Mouse (Mus musculus): ENCODE results near the gene Ugt1a6a. TPM values are rescaled to one million over a fixed set of nuclear protein-coding genes. Genes with fewer than 3 reads are reported as not detected.
"Not testable (repeated sequence)": the region's sequence is repeated elsewhere in the genome, so short reads cannot be mapped to it uniquely, and the experiment has no call there.

The Ugt1a6a gene
- polyA plus RNA-seq, 1 experiment from 2014 or later, result 2.5 TPM

DNA sequence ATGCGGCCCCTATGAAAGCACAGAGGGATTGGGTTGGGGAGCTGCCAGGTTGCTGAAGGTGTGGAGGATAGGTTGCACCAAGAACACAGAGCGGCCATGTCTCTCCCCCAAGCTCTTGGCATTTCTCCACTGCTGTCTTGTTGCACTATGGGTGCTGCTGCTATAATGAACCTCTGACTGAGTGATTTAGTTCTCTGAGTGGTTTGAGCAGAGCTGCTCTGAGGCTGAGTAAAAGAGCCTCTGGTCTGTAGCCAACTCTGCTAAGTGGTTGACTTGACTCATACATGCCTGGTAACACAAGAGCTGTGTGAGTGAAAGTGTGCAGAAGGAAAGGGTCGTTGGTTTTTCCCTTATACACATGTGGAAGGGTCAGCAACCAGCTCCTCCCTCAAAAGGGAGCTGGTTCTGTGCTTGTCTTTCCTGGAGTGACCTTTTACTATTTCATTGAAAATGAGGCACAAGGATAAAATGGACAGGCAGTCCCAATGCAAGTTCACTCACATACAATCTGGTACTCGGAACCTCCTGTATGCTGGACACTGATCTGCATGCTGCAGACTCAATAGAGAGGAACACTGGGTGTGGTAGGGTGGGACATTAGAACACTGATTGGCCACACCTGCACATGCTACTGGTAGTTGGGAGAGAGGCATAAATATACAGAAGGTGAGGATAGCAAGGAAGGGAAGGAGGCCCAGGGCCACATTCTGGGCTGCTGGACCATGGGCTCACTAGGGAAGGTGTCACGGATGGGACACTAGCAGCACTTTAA lies 30.7 kb upstream of the Ugt1a6a start:
- H3K4me2 ChIP-seq (ENCODE audit: low read length); H3K27ac ChIP-seq (ENCODE audit: low read length); H3K4me1 ChIP-seq (ENCODE audit: control insufficient read depth, insufficient read depth, low read length); H3K27me3 ChIP-seq (ENCODE audit: control insufficient read depth, insufficient read depth, low read depth, low read length); H3K4me3 ChIP-seq (ENCODE audit: low read depth, low read length); H3K9me3 ChIP-seq (replicated peaks; ENCODE audit: control insufficient read depth, low read length, poor library complexity, severe bottlenecking); ATAC-seq; H3K9ac ChIP-seq (ENCODE audit: low read depth, low read length); H3K36me3 ChIP-seq (ENCODE audit: control insufficient read depth, insufficient read depth, low read length): not testable (repeated sequence)
- 89% methylated on average over 4 of the region's 5 CpGs for WGBS

DNA sequence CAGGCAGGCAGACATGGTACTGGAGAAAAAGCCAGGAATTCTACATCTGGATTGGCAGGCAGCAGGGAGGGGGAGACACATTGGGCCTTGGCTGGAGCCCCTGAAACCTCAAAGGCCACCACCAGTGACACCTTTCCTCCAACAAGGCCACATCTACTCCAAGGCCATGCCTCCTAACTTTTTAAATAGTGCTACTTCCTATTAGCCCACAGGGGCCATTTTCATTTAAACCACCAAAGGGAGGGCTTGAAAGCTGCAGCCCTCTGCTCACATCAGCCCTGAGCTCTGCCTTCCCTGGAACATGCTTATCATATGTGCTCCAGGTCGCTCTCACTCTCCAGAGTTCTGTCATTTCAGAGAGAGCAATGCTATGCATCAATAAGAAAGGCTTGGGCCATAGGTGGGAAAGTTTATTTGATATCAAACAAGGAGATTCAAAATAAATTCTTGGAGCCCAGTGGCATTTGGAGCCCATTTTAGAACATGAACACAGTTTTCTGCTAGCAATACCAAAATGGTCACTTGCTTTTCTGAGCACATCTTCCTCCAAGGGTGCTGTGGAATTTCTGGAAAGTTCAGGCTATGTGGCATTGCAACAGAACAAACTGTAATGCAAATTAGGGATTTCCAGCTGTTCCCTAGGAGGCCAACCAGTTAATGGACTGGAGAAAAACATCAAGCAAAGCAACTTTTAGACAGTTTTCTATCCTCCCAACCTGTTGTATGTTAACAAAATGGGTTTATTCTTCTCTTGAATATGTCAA lies 29.8 kb upstream of the Ugt1a6a start:
- H3K27ac ChIP-seq (ENCODE audit: low read length), result no peak overlapping the region
- no peaks in the 10 kb centered on the region for H3K36me3 ChIP-seq (ENCODE audit: control insufficient read depth, insufficient read depth, low read length)
- H3K4me2 ChIP-seq (ENCODE audit: low read length), result no peak overlapping the region
- no peak overlapping the region for H3K9ac ChIP-seq (ENCODE audit: low read depth, low read length)
- H3K27me3 ChIP-seq (ENCODE audit: control insufficient read depth, insufficient read depth, low read depth, low read length), result no peaks in the 10 kb centered on the region
- 87% methylated on average over 1 of the region's 1 CpGs for WGBS
- H3K4me3 ChIP-seq (ENCODE audit: low read depth, low read length), result no peak overlapping the region
- H3K9me3 ChIP-seq (replicated peaks; ENCODE audit: control insufficient read depth, low read length, poor library complexity, severe bottlenecking), result no peaks in the 10 kb centered on the region
- no peak for ATAC-seq
- H3K4me1 ChIP-seq (ENCODE audit: control insufficient read depth, insufficient read depth, low read length), result no peaks in the 10 kb centered on the region

DNA sequence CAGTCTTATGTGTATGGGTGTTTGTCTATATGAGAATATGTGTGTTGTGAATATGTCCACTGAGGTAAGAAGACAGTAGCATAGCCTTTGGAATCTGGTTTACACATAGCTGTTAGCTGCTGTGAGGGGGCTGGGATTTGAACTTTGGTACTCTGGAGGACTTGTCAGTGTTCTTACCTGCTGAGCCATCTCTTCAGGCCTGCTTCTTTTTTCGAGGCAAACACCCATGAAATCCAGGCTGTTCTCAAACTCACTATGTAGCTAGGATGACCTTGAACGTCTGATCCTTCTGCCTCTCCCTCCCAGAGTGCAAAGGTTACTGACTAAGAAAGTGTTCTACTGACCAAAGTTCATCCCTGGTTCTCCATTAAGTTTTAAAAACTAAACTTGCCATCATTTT lies 29.0 kb upstream of the Ugt1a6a start:
- Histone ChIP-seq H3K4me3 (ENCODE audit: low read depth, low read length) (no peak overlapping the region), H3K36me3 (ENCODE audit: control insufficient read depth, insufficient read depth, low read length) (no peaks in the 10 kb centered on the region), H3K9me3 (replicated peaks; ENCODE audit: control insufficient read depth, low read length, poor library complexity, severe bottlenecking) (no peaks in the 10 kb centered on the region), H3K27me3 (ENCODE audit: control insufficient read depth, insufficient read depth, low read depth, low read length) (no peaks in the 10 kb centered on the region), H3K9ac (ENCODE audit: low read depth, low read length) (no peak overlapping the region), H3K4me2 (ENCODE audit: low read length) (no peak overlapping the region), H3K4me1 (ENCODE audit: control insufficient read depth, insufficient read depth, low read length) (no peaks in the 10 kb centered on the region), H3K27ac (ENCODE audit: low read length) (no peak overlapping the region)
- WGBS, result 67% methylated on average over 2 of the region's 2 CpGs
- ATAC-seq, result no peak

DNA sequence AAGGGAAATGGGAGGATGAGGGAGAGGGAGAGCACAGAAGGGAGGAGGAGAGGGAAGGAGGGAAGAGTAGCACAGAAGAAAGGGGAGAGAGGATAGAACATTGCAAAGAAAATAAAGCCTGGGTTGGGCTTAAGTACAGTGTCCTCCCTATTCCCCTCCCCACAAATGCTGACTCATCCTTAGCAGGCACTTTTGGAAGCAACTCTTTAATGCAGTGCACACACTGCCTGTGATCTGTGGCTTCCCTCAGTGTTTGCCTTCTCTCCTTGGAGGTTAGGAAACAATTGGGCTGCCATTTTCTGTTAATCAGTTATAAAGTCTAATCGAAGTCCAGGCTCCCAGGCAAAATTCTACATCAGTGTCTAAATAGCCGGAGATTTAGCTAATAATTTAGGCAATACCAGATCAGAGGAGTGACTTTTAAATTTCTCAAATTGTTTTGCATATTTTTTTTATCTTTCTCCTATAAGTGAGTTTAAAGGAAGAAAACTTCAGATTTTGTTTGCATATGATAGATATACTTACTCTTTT lies 25.5 kb upstream of the Ugt1a6a start:
- H3K27me3 ChIP-seq (ENCODE audit: control insufficient read depth, insufficient read depth, low read depth, low read length); H3K4me2 ChIP-seq (ENCODE audit: low read length); H3K4me3 ChIP-seq (ENCODE audit: low read depth, low read length); ATAC-seq; H3K9me3 ChIP-seq (replicated peaks; ENCODE audit: control insufficient read depth, low read length, poor library complexity, severe bottlenecking); H3K4me1 ChIP-seq (ENCODE audit: control insufficient read depth, insufficient read depth, low read length); H3K9ac ChIP-seq (ENCODE audit: low read depth, low read length); H3K36me3 ChIP-seq (ENCODE audit: control insufficient read depth, insufficient read depth, low read length); H3K27ac ChIP-seq (ENCODE audit: low read length): not testable (repeated sequence)
- WGBS, result 89% methylated on average over 2 of the region's 2 CpGs

DNA sequence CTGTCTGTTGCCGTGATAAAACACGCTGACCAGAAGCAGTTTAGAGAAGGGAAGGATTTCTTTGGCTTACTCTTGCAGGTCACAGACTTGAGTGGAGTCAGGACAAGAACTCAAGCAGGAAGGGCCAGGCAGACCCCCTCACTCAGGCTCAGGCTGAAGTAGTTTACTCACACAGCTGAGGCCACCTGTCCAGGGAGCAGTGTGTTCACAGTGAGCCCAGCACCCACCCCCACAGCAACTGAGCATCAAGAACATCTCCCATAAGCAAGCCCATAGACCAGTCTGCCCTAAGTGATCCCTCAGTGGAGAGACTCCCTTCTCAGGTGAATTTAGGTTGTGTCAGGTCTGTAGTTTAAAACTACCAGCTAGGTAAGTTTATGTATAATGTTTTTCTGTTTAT lies 25.0 kb upstream of the Ugt1a6a start:
- WGBS, result 82% methylated on average over 2 of the region's 2 CpGs

DNA sequence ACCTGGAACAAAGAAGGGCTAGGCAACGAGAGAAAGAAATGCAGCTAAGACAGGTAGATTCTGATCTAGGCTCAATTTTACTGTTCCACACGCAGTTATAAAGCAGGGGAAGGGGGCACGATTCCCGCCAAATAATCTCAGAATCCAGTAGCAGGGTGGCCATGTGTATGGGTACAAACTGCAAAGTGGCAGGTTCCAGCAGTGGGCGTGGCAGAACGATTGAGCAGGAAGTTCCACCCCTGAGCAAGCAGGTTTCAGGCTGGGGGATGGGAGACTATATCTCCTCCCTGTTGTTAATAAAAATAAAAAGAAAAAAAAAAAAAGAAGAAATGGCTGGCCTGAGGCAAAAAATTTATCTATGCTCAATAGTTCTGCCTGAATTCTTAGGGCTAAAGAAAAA lies 21.8 kb upstream of the Ugt1a6a start:
- ATAC-seq, result not testable (repeated sequence)
- 95% methylated on average over 6 of the region's 6 CpGs for WGBS

More for the DNA sequence above, 25.0 kb upstream of the Ugt1a6a start:
- not testable (repeated sequence) for H3K9me3 ChIP-seq (replicated peaks; ENCODE audit: control insufficient read depth, low read length, poor library complexity, severe bottlenecking); H3K36me3 ChIP-seq (ENCODE audit: control insufficient read depth, insufficient read depth, low read length); H3K27me3 ChIP-seq (ENCODE audit: control insufficient read depth, insufficient read depth, low read depth, low read length); H3K4me1 ChIP-seq (ENCODE audit: control insufficient read depth, insufficient read depth, low read length); H3K27ac ChIP-seq (ENCODE audit: low read length); H3K4me3 ChIP-seq (ENCODE audit: low read depth, low read length); ATAC-seq; H3K9ac ChIP-seq (ENCODE audit: low read depth, low read length); H3K4me2 ChIP-seq (ENCODE audit: low read length)

DNA sequence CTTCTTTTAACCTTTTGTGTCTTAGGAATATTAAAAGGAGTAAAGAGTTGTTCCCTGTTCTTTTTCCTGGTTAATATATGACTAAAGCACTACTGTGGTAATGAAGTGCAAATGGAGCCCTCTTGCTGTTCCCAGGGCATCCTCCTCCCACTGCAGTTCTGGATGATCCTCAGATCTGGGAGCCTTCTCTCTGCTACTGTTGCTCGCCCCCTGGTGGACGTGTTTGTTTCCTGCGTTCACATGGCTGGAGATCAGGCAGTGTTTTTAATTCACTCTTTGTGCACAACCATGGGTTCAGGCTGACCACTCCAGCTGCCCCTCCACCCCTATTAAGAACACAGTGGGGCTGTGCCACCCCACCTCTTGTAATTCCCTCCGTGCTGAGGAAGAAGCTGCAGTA lies 14.1 kb upstream of the Ugt1a6a start:
- H3K9ac ChIP-seq (ENCODE audit: low read depth, low read length); H3K27ac ChIP-seq (ENCODE audit: low read length); H3K4me1 ChIP-seq (ENCODE audit: control insufficient read depth, insufficient read depth, low read length); H3K9me3 ChIP-seq (replicated peaks; ENCODE audit: control insufficient read depth, low read length, poor library complexity, severe bottlenecking); H3K36me3 ChIP-seq (ENCODE audit: control insufficient read depth, insufficient read depth, low read length); H3K4me2 ChIP-seq (ENCODE audit: low read length); H3K4me3 ChIP-seq (ENCODE audit: low read depth, low read length); H3K27me3 ChIP-seq (ENCODE audit: control insufficient read depth, insufficient read depth, low read depth, low read length); ATAC-seq: not testable (repeated sequence)
- WGBS, result 11% methylated on average over 4 of the region's 4 CpGs

More for the DNA sequence above, 21.8 kb upstream of the Ugt1a6a start:
- not testable (repeated sequence) for H3K9ac ChIP-seq (ENCODE audit: low read depth, low read length); H3K27ac ChIP-seq (ENCODE audit: low read length); H3K4me3 ChIP-seq (ENCODE audit: low read depth, low read length); H3K36me3 ChIP-seq (ENCODE audit: control insufficient read depth, insufficient read depth, low read length); H3K4me1 ChIP-seq (ENCODE audit: control insufficient read depth, insufficient read depth, low read length); H3K27me3 ChIP-seq (ENCODE audit: control insufficient read depth, insufficient read depth, low read depth, low read length); H3K4me2 ChIP-seq (ENCODE audit: low read length); H3K9me3 ChIP-seq (replicated peaks; ENCODE audit: control insufficient read depth, low read length, poor library complexity, severe bottlenecking)

DNA sequence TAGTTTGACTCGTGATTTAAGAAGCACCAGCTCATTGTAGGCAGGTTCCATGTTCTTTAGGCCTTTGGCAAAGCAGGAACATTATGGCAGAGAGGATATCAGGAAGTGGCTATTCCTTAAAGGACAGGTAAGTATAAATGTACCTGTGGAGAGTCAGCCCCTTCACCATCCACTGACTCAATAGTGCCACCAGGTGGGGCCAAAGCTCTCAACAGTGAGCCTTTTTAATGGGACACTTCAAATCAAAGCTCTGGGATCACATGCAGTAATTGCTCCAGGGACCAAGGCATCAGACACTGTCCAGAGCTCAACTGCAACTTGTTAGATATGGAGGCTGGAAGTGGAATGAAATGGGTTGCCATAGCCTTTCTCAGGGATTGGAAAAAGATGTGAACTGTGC lies 13.1 kb upstream of the Ugt1a6a start:
- WGBS, result no CpG with 5 or more reads among the region's 1 CpGs
- not testable (repeated sequence) for H3K27ac ChIP-seq (ENCODE audit: low read length); H3K4me2 ChIP-seq (ENCODE audit: low read length); H3K9ac ChIP-seq (ENCODE audit: low read depth, low read length); H3K27me3 ChIP-seq (ENCODE audit: control insufficient read depth, insufficient read depth, low read depth, low read length); H3K36me3 ChIP-seq (ENCODE audit: control insufficient read depth, insufficient read depth, low read length); H3K4me3 ChIP-seq (ENCODE audit: low read depth, low read length); H3K4me1 ChIP-seq (ENCODE audit: control insufficient read depth, insufficient read depth, low read length); H3K9me3 ChIP-seq (replicated peaks; ENCODE audit: control insufficient read depth, low read length, poor library complexity, severe bottlenecking); ATAC-seq

DNA sequence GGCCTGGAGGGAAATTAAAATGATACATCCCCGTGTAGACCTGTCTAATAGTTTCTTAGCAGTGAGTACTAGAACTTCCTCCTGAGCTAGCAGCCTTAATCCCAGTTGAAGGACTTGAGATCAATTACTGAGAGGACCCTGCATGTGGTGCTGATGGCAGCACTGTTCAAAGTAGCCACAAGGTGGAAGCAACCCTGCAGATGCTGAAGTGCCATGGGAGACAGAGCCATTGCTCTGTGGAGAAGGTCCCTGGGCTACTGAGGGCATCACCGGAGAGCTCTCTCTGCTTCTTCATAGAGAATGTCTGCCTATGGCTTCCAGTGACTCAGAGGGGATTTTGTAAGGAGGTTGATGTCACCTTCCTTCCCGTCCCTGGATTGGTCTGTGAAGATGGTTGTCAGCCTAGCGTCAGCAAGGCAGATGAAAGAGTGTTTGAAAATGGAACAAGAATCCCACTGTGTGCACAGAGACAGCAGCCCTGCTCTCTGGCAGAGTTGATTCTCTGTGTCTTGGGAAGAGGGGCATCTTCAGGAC lies 8.7 kb upstream of the Ugt1a6a start:
- WGBS, result 74% methylated on average over 3 of the region's 4 CpGs
- ATAC-seq; H3K4me3 ChIP-seq (ENCODE audit: low read depth, low read length): not testable (repeated sequence)

More for the DNA sequence above, 8.7 kb upstream of the Ugt1a6a start:
- H3K4me1 ChIP-seq (ENCODE audit: control insufficient read depth, insufficient read depth, low read length); H3K27ac ChIP-seq (ENCODE audit: low read length); H3K36me3 ChIP-seq (ENCODE audit: control insufficient read depth, insufficient read depth, low read length); H3K9me3 ChIP-seq (replicated peaks; ENCODE audit: control insufficient read depth, low read length, poor library complexity, severe bottlenecking); H3K27me3 ChIP-seq (ENCODE audit: control insufficient read depth, insufficient read depth, low read depth, low read length); H3K4me2 ChIP-seq (ENCODE audit: low read length); H3K9ac ChIP-seq (ENCODE audit: low read depth, low read length): not testable (repeated sequence)

Measured in midbrain, embryonic 16.5 days (tissue).